8 mouse cellular contexts compared by ENCODE assay signal in the genomic region with DNA sequence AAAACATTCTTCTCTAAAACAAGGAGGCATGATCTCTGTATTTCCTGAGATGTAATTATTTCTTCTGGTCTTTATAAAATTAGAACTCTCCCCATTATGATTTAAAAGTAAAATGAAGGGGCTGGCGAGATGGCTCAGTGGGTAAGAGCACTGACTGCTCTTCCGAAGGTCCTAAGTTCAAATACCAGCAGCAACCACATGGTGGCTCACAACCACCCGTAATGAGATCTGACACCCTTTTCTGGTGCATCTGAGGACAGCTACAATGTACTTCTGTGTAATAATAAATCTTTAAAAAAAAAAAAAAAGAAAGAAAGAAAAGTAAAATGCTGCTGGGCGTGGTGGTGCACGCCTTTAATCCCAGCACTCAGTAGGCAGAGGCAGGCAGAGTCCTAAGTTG. TPM values are rescaled to one million over a fixed set of nuclear protein-coding genes. Genes with fewer than 3 reads are reported as not detected.
DNase-seq lines count a peak whose midpoint lies in the region; ATAC-seq and TF ChIP-seq lines count a peak whose summit lies in the region.
"Not testable (repeated sequence)": the region's sequence is repeated elsewhere in the genome, so short reads cannot be mapped to it uniquely, and the experiment has no call there.

No protein-coding gene starts in this region.

- intact Hi-C loops in left cerebral cortex, adult 2 months (cut with DNase I) = not testable (repeated sequence)

- not testable (repeated sequence) for ATAC-seq in forebrain, postnatal 0 days; midbrain, embryonic 14.5 days (ENCODE audit: low FRiP score, low TSS enrichment)

- H3K9me3 ChIP-seq in forebrain, postnatal 0 days (ENCODE audit: low read length); midbrain, embryonic 14.5 days (ENCODE audit: control insufficient read depth, low read length): not testable (repeated sequence)

- 70% methylated on average over 5 of the region's 5 CpGs for WGBS in forebrain, postnatal 0 days
- 66% methylated on average over 5 of the region's 5 CpGs for WGBS in midbrain, embryonic 14.5 days

- H3K4me3 ChIP-seq in forebrain, postnatal 0 days (ENCODE audit: low read depth, low read length); left cerebral cortex, adult 2 months; midbrain, embryonic 14.5 days (replicated peaks; ENCODE audit: low read depth, low read length): not testable (repeated sequence)

- H3K36me3 ChIP-seq in forebrain, postnatal 0 days (ENCODE audit: insufficient read depth) = peaks cover 57% of the 10 kb centered on the region
- peaks cover 76% of the 10 kb centered on the region for H3K36me3 ChIP-seq in midbrain, embryonic 14.5 days (ENCODE audit: control insufficient read depth, insufficient read depth, low read length)

- H3K27me3 ChIP-seq in forebrain, postnatal 0 days (ENCODE audit: insufficient read depth, low read length); midbrain, embryonic 14.5 days (ENCODE audit: control insufficient read depth, insufficient read depth, low read length): not testable (repeated sequence)

- not testable (repeated sequence) for H3K4me1 ChIP-seq in forebrain, postnatal 0 days (ENCODE audit: insufficient read depth); midbrain, embryonic 14.5 days (ENCODE audit: control insufficient read depth, insufficient read depth, low read length)

- DNase-seq in 3T3-L1 (ENCODE audit: low read depth, low spot score) (peak; percentile 61), NIH3T3 (ENCODE audit: low read depth) (peak; percentile 52)
- DNase-seq in brain, adult 2 months (ENCODE audit: low read depth, low spot score) = peak; percentile 62
- DNase-seq in forebrain, postnatal 0 days; left cerebral cortex, adult 2 months (ENCODE audit: extremely low spot score in 1 of 2, low spot score in 2 of 2): not testable (repeated sequence)
- peak; percentile 54 for DNase-seq in induced T-regulatory cell, adult 2 months (ENCODE audit: low read depth)
- DNase-seq in midbrain, embryonic 14.5 days = peak; percentile 39
- DNase-seq in thymus, postnatal 14 days = peak; percentile 45

- TF ChIP-seq CTCF in forebrain, postnatal 0 days (IDR thresholded peaks at IDR 0.05; ENCODE audit: low read depth) = peak; percentile 44
- peak; percentile 46 for TF ChIP-seq CTCF in left cerebral cortex, adult 2 months (IDR thresholded peaks at IDR 0.05)

- H3K9ac ChIP-seq in forebrain, postnatal 0 days; midbrain, embryonic 14.5 days (replicated peaks; ENCODE audit: low read length): not testable (repeated sequence)

- H3K27ac ChIP-seq in forebrain, postnatal 0 days (ENCODE audit: low read depth, low read length); left cerebral cortex, adult 2 months; midbrain, embryonic 14.5 days (replicated peaks; ENCODE audit: low read depth, low read length): not testable (repeated sequence)

- H3K4me2 ChIP-seq in forebrain, postnatal 0 days (ENCODE audit: low read depth); midbrain, embryonic 14.5 days (ENCODE audit: low read length): not testable (repeated sequence)

RNA-seq across cellular contexts. Expression of gene Tmem41b, which starts 9.6 kb away (rescaled TPM):
- total RNA-seq in forebrain, postnatal 0 days (2014; rRNA removed) = 48.6 and 63.2 TPM in 2 replicates
- 38.6 and 46.4 TPM in 2 replicates for polyA plus RNA-seq in forebrain, postnatal 0 days (2015; fragmentation: Nextera tagmentation; extraction: Ambion mirVana)
- total RNA-seq in left cerebral cortex, adult 2 months (2021) = 10 to 100 TPM; 44.7 to 49.9 TPM
- polyA plus RNA-seq in midbrain, embryonic 14.5 days (2014; fragmentation: Nextera tagmentation; extraction: Ambion mirVana) = 54.8 and 71.6 TPM in 2 replicates

RNA-seq across cellular contexts. Expression of gene Dennd5a, which starts 16.9 kb away (rescaled TPM):
- total RNA-seq in forebrain, postnatal 0 days (2014; rRNA removed) = 144 and 156 TPM in 2 replicates
- 24.0 and 28.0 TPM in 2 replicates for polyA plus RNA-seq in forebrain, postnatal 0 days (2015; fragmentation: Nextera tagmentation; extraction: Ambion mirVana)
- total RNA-seq in left cerebral cortex, adult 2 months (2021) = 100 to 1,000 TPM; 214 to 225 TPM
- polyA plus RNA-seq in midbrain, embryonic 14.5 days (2014; fragmentation: Nextera tagmentation; extraction: Ambion mirVana) = 54.6 and 57.2 TPM in 2 replicates

RNA-seq across cellular contexts. Expression of gene Ipo7, which starts 40.9 kb away (rescaled TPM):
- 88.0 and 97.9 TPM in 2 replicates for total RNA-seq in forebrain, postnatal 0 days (2014; rRNA removed)
- 21.7 and 26.5 TPM in 2 replicates for polyA plus RNA-seq in forebrain, postnatal 0 days (2015; fragmentation: Nextera tagmentation; extraction: Ambion mirVana)
- total RNA-seq in left cerebral cortex, adult 2 months (2021) = 100 to 1,000 TPM in 1 of 2 experiments, 10 to 100 TPM in 1; 97.9 to 105 TPM
- 19.2 and 21.3 TPM in 2 replicates for polyA plus RNA-seq in midbrain, embryonic 14.5 days (2014; fragmentation: Nextera tagmentation; extraction: Ambion mirVana)
